Mouse (Mus musculus) left cerebral cortex, postnatal 36 days (tissue): ENCODE data around the gene Cyp2j5. TPM values are rescaled to one million over a fixed set of nuclear protein-coding genes. Genes with fewer than 3 reads are reported as not detected.

Experiments
- total RNA-seq, 2 experiments: library from RNA; stranded (reverse); gene quantifications; 2 replicates each; pipeline ENCODE4 v1.2.3; 2021

Gene Cyp2j5
- total RNA-seq, 2 experiments from 2014 or later = not detected

Other genes with a start within 250 kb of the Cyp2j5 start
- not detected for gene Cyp2j8, start 156.8 kb downstream of the Cyp2j5 start, total RNA-seq
- gene Cyp2j6, start 110.5 kb downstream of the Cyp2j5 start, total RNA-seq = 10 to 100 TPM; 14.5 to 15.2 TPM
- 10 to 100 TPM; 25.6 to 27.9 TPM for gene Cyp2j9, start 72.6 kb downstream of the Cyp2j5 start, total RNA-seq
- not detected for gene Gm12695, start 121.0 kb upstream of the Cyp2j5 start, total RNA-seq